Mouse (Mus musculus) WW6 (cell line): ENCODE measurements around the gene Ehd2.

Source experiments
- DNase-seq: peaks from one replicate; pipeline ENCODE4 v3.0.0-alpha.2; 2013; ENCODE audit warnings: low read depth, low spot score

Ehd2 gene

DNA sequence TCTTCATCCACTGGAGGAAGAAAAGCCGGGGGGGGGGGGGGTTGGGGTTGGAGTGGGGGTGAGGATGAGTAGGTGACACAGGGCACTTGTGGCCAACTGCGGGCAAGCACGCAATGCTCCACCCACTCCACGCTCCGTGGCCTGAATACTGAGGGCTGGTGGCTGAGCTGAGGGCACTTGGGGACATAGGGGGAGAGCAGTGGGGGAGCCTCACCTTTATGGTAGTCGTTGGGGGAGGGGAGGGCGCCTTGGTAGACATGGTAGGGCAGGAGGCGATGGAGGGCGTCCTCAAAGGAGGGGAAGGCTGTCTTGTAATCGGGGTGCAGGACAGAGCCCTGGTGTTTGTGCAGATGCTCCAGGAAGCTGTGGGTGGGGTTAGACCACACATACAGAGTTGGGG is 8.1 kb upstream of the Ehd2 start:
- no peak for DNase-seq

DNA sequence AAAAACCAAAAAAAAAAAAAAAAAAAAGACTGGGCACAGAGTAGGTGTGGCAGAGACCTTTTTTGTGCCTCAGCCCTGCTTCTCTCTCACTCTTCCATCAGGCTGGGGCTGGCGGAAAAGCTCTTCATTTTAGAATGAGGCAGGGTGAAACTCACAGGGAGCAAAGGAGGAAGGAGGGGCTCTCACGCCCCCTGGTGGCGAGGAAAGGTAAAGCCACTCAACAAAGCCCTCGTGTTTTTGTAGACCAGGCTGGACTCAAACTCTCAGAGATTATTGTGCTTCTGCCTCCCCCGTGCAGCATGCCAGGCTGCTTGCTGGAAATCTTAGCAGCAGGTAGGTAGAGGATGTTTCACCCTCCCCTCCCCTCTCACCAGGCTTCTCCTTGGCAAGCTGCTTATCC is 7.3 kb upstream of the Ehd2 start:
- DNase-seq: no peak

DNA sequence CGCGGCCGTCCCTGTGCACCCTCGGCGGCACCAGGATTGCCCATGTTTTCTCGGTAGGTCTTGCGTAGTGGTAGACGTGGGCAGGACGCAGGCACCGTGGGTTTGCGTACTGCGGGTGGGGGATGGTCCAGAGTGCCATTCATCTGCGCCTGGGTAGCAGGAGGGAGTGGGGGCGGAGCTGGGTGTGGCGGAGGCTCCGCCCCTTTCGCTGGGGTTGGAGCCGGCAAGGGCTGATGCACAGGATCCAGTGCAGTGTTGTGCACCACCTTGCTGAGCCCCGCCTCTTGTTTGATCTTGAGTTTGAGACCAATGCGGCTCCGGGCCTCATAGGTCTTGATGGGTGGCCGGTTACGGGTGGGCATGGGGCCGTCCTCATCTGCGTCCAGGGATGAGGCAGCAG is 4.9 kb upstream of the Ehd2 start:
- DNase-seq: peak; percentile 62

DNA sequence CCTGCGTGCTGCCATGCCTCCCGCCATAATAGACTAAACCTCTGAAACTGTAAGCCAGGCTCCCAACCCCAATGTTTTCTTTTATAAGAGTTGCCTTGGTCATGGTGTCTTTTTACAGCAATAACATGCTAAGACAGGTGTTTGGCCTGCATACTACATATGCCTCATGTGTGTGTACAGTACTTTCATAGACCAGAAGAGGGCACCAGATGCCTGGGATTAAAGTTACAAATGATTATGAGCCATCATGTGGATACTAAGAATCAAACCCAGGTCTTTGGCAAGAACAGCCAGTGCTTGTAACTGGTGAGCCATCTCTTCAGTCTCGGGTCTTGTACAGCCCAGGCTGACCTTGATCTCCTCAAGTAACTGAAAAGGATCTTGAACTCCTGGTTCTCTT is 2.3 kb upstream of the Ehd2 start:
- DNase-seq: no peak

DNA sequence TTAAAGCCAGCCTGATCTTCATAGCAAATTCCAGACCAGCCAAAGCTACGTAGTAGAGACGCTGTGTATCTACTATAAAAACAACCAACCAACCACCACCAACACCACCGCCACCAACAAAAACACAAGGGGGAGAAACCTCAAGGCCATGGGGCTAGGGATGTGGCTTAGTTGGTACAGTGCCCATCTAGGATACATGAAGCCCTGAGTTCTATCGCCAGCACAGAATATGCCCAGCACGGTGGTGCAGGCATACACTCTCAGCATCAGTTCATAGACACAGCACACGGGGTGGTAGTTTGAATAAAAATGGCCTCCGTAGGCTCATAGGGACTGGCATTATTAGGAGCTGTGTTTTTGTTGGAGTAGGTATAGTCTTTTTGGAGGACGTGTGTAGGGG is 955 bp upstream of the Ehd2 start:
- DNase-seq: no peak

DNA sequence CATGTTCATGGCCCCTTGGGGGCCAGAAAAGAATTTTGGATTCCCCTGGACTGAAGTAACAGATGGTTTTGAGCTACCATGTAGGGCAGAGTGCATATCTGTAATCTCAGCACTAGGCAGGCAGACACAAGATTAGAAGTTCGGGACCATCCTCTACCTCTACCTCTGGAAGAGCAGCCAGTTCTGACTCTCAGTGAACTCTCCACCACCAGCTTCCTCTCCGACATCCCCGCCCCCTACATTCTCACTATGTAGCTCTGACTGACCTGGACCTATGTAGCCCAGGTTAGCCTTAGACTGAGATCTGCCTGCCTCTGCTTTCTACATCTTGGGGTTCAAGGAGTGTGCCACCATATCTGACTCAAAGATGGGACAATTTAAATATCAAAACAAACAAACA is 878 bp downstream of the Ehd2 start:
- no peak for DNase-seq

DNA sequence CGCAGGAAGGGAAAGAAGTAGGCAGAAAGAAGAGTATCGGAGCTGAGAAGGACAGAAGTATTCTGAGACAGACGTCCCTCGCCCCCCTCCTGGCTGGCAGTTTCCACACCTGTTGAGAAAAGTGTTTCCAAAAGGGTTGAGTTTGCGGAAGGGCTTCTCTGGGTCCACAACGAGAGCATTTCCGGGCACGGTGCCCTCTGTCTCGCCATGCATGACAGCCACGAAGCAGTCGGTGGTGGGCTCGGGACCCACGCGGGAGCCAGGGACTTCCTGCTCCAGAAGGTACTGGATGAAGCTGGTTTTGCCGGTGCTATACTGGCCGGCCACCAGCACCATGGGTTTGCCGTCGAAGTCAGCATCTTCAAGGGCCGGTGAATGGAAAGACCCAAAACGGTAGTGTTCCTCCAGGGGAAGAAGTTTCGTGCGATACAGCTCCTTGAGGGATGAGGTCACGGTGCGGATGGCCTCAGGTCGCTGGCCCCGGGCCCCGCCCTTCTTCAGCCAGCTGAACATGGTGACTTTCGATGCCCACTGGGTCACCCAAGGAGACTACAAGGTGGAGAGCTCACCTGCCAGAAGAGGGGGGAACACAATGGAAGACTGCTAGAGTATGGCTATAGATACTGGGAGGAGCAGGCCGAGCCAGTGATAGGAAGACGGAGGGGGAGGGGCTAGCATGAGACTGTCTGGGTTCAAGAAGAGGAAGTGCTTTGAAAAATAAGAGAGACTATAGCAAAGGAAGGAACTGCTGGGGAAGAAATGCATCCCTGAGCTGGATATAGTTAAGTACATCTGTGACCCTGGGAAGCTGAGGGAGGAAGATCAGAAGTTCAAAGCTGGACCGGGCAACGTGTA is 3.3 kb downstream of the Ehd2 start:
- DNase-seq: no peak

DNA sequence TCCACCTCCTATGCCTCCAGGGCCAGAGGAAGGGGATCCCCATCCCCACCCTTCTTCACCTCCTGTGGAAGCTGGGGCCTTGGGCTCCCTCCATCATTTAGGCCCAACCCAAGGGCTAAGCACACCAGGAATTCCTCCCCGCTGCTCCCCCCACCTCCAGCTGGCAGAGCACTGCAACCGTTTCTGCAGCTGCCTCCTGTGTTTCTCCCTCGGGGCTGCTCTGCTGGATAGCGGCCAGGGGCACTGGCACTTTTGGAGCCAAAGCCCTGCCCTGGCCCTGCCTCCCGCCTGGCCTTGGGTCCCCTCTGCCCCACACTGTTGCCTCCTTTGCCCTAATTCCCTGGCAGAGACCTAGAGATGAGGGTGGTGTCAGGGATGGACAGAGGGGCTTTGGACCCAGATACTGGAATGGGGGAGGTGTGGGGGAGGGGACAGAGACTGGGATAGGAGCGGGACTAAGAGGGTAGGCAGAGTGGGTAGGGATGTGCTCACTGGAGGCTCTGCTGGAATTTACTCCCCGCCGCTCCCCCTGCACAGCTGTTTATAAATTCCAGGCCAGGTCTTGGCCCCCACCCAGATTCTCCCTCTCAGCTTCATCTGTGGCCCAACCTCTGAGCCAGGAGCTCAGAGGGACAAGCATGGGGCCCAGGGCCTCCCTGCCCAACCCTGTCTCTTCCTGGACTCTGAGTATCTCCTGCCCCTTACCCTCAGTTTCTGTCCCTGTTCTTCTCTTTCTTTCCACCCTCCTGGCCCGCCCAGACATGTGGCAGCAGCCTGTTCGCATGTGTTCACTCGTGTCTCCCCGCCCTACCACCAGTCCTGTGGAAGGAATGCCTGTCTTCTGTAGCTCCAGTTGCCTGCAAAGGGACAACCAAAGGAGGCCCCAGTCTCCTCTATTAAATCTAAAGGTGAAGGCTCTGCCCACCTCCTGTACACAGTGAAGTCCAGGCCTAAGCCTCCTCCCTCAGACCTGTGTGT is 4.8 kb downstream of the Ehd2 start:
- DNase-seq: no peak

DNA sequence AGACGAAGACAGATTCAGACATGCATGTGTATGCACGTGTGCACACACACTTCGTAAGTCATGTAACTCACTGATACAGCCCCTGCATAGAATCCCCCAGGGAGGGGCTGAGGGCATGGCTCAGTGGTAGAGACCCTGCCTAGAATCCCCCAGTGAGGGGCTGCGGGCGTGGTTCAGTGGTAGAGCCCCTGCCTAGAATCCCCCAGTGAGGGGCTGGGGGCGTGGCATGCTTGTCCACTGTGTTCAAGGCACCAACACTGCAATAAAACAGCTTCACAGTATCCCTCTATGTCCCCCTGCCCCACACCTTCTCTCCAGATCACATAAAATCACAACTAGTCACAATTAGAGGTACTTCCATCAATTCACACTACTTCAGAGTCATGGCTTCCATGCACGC is 5.6 kb downstream of the Ehd2 start:
- DNase-seq: no peak

DNA sequence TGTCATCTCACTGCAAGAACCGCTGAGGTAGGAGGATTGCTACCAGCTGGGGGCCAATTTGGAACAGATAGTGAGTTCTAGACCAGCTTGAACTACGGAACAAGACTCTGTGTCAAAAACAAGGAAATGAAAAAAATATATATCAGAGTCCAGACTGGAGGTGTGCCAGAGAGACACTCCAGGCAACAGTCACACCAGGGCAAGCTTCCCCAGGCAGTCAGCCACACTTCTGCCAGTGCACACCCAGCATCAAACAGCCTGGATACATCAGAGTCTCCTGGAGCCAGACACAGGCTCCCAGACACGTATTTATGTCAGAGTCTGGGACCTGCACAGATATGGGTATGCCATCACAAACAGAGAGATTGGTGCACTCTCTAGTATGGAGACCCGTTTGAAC is 6.1 kb downstream of the Ehd2 start:
- no peak for DNase-seq

DNA sequence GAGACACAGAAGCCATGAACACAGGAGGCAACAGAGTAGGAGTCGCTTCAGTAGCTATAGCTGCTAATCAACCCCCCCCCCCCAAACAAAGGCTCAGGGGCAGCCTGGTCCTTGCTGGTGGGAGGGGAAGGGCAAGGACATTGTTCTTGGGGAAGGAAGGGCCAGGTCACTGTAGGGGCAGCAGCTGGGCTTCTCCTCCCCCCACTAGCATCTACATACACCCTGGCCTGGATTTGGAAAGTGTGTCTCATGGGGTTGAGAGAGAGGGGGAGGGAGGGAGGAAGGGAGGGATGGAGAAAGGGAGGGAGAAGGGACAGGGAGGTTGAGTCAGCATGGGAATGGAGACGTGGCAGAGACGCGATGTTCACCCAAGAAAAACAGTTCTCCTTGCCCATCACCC is 6.7 kb downstream of the Ehd2 start:
- no peak for DNase-seq

DNA sequence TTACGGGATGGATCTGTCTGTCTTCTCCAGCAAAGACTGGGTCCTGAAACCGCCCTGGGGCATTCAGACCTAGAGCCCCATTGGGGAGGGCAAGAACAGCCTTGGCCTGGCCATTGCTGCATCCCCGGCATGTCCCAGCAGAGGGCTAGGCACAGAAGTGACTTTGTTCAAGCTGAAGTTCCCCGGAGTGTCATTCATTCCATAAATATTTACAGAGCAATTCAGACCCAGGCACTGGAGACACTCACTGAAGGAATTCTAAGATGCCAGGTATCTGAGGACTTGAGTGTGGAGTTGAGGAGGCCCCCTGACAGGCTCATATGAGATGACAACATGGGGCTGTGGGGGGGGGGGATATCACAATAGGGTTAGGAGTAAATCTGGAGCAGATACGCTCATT is 11.2 kb downstream of the Ehd2 start:
- DNase-seq: no peak

DNA sequence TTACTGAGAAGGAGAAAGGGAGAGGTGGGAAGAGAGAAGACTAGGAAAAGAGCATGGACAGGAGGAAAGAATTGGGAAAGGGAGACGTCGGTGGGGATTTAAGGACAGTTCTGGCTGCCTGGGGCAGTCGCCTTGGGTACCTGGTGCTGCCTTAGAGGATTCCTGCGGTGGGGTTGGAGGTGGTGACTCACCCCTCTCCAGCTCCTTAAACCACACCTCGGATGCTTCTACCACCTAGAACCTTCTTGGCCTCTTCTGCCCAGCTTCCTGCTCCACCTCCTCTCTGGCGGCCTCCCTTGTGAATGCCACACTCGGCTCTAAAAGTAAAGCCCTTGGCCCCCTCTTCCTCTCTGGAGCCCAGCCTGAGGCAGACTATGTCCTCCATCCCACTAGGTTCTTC is 11.9 kb downstream of the Ehd2 start:
- DNase-seq: no peak

DNA sequence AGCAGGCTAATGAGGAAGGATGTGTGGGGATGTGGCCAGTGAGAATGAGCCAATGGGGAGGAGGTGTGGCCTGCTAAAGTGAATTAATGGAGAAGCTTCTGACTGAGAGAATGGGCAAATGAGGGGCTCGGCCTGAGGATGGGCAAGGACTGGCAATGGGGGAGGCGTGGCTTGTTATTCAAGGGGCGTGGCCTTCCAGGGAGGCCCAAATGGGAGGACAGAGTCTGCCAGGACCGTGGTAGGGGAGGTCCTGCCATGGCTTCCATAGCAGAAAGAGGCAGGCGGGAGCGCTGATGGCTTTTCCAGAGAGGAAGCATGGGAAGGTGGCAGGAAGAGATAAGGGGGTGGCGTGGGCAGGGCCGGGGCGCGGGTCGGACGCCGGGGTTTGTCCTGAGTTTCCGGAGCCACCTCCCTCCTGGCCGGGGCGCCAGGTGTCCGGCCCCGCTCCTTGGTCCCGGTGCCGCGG is 12.4 kb downstream of the Ehd2 start:
- DNase-seq: no peak

DNA sequence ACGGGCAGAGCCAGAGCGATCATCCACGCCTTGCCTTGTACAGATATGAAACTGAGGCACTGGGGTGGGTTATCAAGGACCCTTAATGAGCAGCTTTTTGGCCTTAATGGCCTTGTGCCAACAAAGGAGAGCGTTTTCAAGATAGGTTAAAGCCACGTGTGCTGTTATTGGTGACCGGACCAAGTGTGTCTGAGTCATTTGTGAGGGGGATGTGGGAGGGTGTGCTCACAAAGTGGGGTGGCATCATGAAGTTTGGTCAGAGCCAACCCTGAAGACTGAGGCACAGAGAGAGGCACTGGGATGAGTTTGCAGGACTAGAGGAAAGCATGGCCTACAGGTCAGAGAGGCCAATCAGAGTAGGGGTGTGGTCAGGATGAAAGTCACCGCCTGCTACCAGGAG is 12.9 kb downstream of the Ehd2 start:
- no peak for DNase-seq

DNA sequence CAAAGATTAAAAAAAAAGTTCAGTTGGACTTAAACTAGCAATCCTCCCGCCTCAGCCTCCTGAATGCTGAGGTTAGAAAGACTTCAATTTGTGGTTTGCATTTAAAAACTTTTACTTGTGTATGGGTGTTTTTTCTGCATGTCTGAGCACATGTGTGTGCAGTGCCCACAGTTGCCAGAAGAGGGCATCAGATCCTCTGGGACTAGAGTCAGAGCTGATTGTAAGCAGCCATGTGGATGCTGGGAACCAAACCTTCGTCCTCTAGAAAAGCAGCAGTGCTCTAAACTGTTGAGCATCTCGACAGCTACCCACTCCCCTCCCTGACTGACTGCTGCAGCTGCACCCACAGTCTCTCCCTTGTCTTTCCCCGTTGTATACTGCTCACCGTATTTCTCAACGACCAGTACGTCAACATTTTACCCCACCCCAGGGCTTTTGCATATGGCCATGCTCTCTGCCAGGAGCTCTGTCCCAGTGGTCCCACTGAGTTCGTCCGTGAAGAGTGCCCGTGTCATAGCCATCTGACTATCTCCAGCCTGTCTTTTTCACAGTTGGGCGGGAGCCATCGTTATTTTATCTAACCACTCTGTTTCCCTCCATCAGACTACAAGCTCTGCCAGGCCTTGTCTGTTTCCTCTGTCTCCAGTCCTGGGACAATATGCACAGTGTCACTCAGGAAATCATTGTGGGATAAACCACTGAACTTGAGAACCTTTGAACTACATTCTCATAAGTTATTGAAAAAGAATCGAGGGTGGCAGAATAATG is 13.9 kb downstream of the Ehd2 start:
- DNase-seq: no peak

DNA sequence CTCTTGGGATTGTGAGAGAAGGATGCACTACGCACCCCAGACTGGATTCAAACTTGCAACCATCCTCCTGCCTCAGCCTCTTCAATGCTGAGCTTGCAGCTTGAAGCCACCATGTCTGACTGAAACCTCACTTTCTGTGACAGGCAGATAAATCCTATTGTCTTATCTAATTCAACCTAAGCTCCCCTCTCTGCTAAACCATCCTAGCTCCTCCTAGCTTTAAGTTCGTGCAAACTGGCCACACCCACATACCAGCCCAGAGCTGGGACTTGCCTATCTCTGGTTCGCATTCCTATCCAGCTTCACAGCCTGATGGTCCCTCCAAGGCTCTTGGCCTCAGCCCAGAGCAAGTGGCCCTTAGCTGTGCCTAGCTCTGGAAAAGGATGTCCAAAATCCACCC is 15.0 kb downstream of the Ehd2 start:
- DNase-seq: no peak

DNA sequence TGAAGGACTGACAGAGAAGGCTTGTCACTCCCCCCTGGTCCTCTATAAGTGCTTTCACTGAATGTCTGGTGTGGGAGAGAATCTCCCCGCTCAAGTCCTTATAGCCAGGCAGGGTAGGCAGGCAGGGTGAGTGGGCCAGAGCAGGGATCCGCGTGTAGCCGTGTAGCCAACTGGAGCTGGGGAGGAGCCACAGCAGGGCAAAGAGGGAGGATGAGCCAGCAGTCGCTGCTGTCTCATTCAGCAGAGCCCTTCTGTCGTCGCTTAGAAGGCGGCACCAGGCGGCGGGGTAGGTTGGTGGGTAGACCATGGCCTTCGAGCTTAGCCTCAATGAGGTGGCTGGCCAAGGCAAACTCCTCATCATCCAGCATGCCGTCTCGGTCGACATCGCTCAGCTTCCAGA is 17.4 kb downstream of the Ehd2 start:
- no peak for DNase-seq

DNA sequence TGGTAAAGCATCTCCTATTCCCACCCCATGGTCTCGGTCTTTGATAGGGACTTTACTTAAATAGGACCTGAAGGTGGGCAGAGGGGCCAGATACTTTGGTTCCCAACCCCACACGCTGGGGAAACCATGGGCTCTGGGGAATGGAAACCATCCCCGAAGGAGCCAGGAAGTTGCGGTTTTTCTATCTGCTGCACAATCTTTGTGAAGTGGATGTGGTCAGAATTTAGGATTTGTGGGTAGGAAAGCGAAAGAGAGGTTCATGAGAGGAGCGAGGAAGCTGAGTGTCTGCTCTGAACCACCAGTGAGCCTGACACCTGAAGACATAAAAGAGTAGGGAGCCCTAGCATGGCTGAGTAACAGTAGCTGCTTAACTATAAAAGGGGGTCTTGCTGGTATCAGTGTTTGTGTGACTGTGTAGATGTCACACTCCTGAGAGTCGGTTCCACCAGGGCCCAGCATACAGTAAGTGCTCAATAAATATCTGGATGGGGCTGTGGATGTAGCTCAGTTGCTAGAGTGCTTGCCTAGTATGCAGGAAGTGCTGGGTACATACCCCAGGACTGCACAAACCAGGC is 18.1 kb downstream of the Ehd2 start:
- DNase-seq: no peak

DNA sequence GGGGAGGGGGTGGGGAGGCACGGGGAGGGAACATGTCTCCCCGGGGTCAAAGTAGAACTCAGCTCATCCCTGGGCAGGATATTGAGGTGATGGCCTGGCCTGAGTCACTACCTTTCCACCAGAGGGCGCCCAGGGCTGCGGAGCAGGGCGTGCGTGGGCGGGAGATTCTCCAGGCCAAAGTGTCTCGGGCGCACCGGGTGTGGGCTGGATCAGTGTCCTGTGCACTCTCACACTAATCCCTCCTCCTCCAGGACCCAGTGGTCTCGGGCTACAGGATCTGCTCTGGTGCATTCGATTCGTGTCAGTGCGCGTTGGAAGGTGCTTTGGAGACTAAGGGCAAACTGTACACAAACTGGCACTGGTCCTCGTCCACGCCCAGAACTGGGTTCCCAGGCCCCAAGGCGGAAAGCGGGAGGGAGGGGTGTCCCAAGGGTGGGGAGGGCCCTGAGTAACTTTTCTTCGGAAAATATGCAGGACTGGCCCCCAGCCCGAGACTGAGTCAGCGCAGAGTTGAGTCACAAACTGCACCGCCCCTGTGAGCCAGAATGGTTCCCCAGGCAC is 18.9 kb downstream of the Ehd2 start:
- DNase-seq: peak; percentile 83

DNA sequence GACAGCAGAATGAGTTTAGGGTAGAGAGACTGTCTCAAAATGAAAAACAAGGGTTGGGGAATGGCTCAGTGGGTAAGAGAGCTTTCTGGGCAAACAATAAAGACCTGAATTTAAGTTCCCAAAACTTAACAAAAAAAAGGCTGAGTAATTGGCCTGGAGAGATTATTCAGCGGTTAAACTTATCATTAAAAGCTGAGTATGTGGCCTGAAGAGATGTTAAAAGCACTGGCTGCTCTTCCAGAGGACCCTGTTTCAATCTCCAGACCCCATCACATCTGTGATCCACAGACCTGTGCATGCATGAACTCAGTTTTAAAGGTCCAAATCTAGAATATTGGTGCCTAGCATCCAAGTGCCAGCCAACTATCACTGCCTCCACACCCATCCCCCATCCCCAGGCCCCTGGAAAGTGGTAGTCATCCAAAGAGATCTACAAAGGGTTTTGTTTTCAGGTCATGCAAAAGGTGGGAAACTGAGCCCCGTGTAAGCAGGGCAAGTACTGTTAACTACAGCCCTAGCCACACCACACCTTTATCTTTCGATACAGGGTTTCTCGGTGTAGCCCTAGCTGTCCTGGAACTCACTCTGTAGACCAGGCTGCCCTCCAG is 19.6 kb downstream of the Ehd2 start:
- no peak for DNase-seq
